Mouse (Mus musculus) testis, adult 2 months (tissue): ENCODE results near the gene Ubxn2a. TPM values are rescaled to one million over a fixed set of nuclear protein-coding genes. Genes with fewer than 3 reads are reported as not detected.

ENCODE experiments used
- H3K27ac ChIP-seq: fragments of 200-500 bp; 2 replicates; pipeline ENCODE4 v1.5.1; 2012; ENCODE audit warnings: low read depth, low read length; ENCODE audit not compliant: control insufficient read depth, insufficient read depth
- H3K27me3 ChIP-seq: fragments of 200-500 bp; 2 replicates; pipeline ENCODE4 v1.6.1; 2012; ENCODE audit warnings: mild to moderate bottlenecking, low read length, moderate library complexity; ENCODE audit not compliant: control insufficient read depth, insufficient read depth
- H3K36me3 ChIP-seq: fragments of 200-500 bp; 2 replicates; pipeline ENCODE4 v1.6.1; 2012; ENCODE audit warnings: mild to moderate bottlenecking, low read length; ENCODE audit not compliant: control insufficient read depth, insufficient read depth
- H3K4me1 ChIP-seq: fragments of 200-500 bp; 2 replicates; pipeline ENCODE4 v1.6.1; 2012; ENCODE audit warnings: low read length; ENCODE audit not compliant: control insufficient read depth, insufficient read depth
- H3K4me3 ChIP-seq: fragments of 200-500 bp; 2 replicates; pipeline ENCODE4 v1.5.1; 2012; ENCODE audit warnings: low read depth, mild to moderate bottlenecking, low read length, moderate library complexity, mixed read lengths; ENCODE audit not compliant: control insufficient read depth
- CTCF ChIP-seq: fragments of 200-500 bp; IDR thresholded peaks from 2 replicates; pipeline ENCODE4 v1.5.1; 2012; ENCODE audit warnings: low read depth, mild to moderate bottlenecking, inconsistent platforms, low read length, moderate library complexity; ENCODE audit not compliant: control insufficient read depth, insufficient read depth, insufficient replicate concordance
- POLR2A ChIP-seq: fragments of 200-500 bp; IDR thresholded peaks from 2 replicates; pipeline ENCODE4 v1.6.1; 2012; ENCODE audit warnings: low read depth, mild to moderate bottlenecking, inconsistent platforms, low read length, moderate library complexity; ENCODE audit not compliant: control insufficient read depth
- polyA plus RNA-seq: library from polyadenylated mRNA; depleted of rRNA; stranded (reverse); fragments of >200 nt; gene quantifications from 2 replicates; pipeline ENCODE4 v1.2.3, GENCODE M21; 2012

Gene Ubxn2a
- polyA plus RNA-seq, 1 experiment = 1.4 TPM

- Histone ChIP-seq H3K4me3 (no peak overlapping the region), H3K36me3 (peaks cover 2% of the 10 kb centered on the region; the same call in 1 of the 2 replicates), H3K27me3 (no peaks in the 10 kb centered on the region), H3K27ac (no peak overlapping the region), H3K4me1 (peaks cover 9% of the 10 kb centered on the region)
- TF ChIP-seq CTCF = no peak
- no peak for TF ChIP-seq POLR2A
Observed at GRCm38 (mm10) chr12:4878296-4878783, 29.2 kb downstream of the Ubxn2a start.

- H3K36me3 ChIP-seq = no peaks in the 10 kb centered on the region
- no peaks in the 10 kb centered on the region for H3K27me3 ChIP-seq
- no peak overlapping the region for H3K27ac ChIP-seq
- no peak overlapping the region for H3K4me3 ChIP-seq
- no peak for TF ChIP-seq POLR2A
- H3K4me1 ChIP-seq = peaks cover 9% of the 10 kb centered on the region
Observed at GRCm38 (mm10) chr12:4875623-4876022, 31.9 kb downstream of the Ubxn2a start.

GRCm38 (mm10) chr12:4874161-4874927 lies 33.2 kb downstream of the Ubxn2a start, which contains the start of gene Mfsd2b:
TSS of gene Mfsd2b (minus strand) at chr12:4874359.
- peak within 1 kb of the TSS; percentile 65 for H3K4me3 ChIP-seq
- TF ChIP-seq POLR2A (peak; percentile 12; the same call in 1 of the 2 replicates), CTCF (no peak)
- no peaks in the 10 kb centered on the region for H3K27me3 ChIP-seq
- no peaks in the 10 kb centered on the region for H3K36me3 ChIP-seq
- peaks cover 9% of the 10 kb centered on the region for H3K4me1 ChIP-seq
- H3K27ac ChIP-seq = no peak within 1 kb of the TSS

GRCm38 (mm10) chr12:4873531-4873930 lies 34.0 kb downstream of the Ubxn2a start:
- TF ChIP-seq CTCF (no peak), POLR2A (no peak)
- no peak overlapping the region for H3K27ac ChIP-seq
- H3K4me3 ChIP-seq = peak overlapping the region; percentile 65
- peaks cover 9% of the 10 kb centered on the region for H3K4me1 ChIP-seq
- H3K27me3 ChIP-seq = no peaks in the 10 kb centered on the region
- no peaks in the 10 kb centered on the region for H3K36me3 ChIP-seq

- Histone ChIP-seq H3K4me1 (peaks cover 9% of the 10 kb centered on the region), H3K36me3 (no peaks in the 10 kb centered on the region), H3K27me3 (no peaks in the 10 kb centered on the region), H3K27ac (no peak overlapping the region), H3K4me3 (no peak overlapping the region)
- TF ChIP-seq CTCF (no peak), POLR2A (no peak)
Observed at GRCm38 (mm10) chr12:4872983-4873477, 34.5 kb downstream of the Ubxn2a start.

GRCm38 (mm10) chr12:4872273-4872672 lies 35.2 kb downstream of the Ubxn2a start:
- Histone ChIP-seq H3K36me3 (no peaks in the 10 kb centered on the region), H3K4me1 (peaks cover 9% of the 10 kb centered on the region), H3K4me3 (no peak overlapping the region), H3K27ac (no peak overlapping the region), H3K27me3 (no peaks in the 10 kb centered on the region)
- TF ChIP-seq POLR2A (no peak), CTCF (no peak)

DNA sequence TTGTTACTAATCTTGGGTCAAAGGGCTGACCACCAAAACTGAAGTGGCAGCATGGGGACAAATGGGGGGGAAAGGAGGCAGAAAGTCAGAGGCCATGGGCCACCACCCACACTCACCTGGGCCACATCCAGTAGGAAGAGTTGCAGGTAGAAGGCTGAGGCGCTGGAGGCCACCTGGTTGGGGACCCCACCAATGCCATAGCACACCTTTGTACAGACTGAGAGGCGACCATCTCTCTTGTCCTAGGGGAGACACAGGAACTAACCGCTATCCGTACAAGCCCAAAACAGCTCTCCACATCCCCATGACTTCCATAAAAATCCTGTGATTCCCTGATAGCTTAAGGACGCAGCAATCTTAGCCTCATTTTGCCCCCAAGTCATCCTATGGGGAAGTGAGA lies 36.2 kb downstream of the Ubxn2a start:
- Histone ChIP-seq H3K36me3 (no peaks in the 10 kb centered on the region), H3K27me3 (no peaks in the 10 kb centered on the region), H3K4me1 (peaks cover 9% of the 10 kb centered on the region), H3K27ac (no peak overlapping the region), H3K4me3 (no peak overlapping the region)
- no peak for TF ChIP-seq POLR2A
- no peak for TF ChIP-seq CTCF
